Mouse (Mus musculus) forebrain, embryonic 10.5 days (tissue): ENCODE results near the gene Slc31a2. TPM values are rescaled to one million over a fixed set of nuclear protein-coding genes. Genes with fewer than 3 reads are reported as not detected.
A peak's percentile ranks its signal among the peaks of the same experiment; 100 is the strongest.

Experiments
- DNase-seq: peaks from one replicate; pipeline ENCODE4 v3.0.0-alpha.2; 2017; ENCODE audit warnings: low spot score; ENCODE audit errors: extremely low spot score
- H3K27ac ChIP-seq: fragments of 300-500 bp; sonication (generic); 2 replicates; pipeline ENCODE4 v1.5.1; 2016; ENCODE audit warnings: mild to moderate bottlenecking
- H3K27me3 ChIP-seq: fragments of 300-500 bp; sonication (generic); 2 replicates; pipeline ENCODE4 v1.6.1; 2016; ENCODE audit warnings: mild to moderate bottlenecking; ENCODE audit not compliant: poor library complexity, severe bottlenecking
- H3K36me3 ChIP-seq: fragments of 300-500 bp; sonication (generic); replicated peaks from 2 replicates; pipeline ENCODE4 v1.6.1; 2016; ENCODE audit warnings: mild to moderate bottlenecking, moderate library complexity
- H3K4me1 ChIP-seq: fragments of 300-500 bp; sonication (generic); 2 replicates; pipeline ENCODE4 v1.6.1; 2016
- H3K4me3 ChIP-seq: fragments of 300-500 bp; sonication (generic); 2 replicates; pipeline ENCODE4 v1.5.1; 2016; ENCODE audit warnings: mild to moderate bottlenecking, moderate library complexity
- H3K9me3 ChIP-seq: fragments of 300-500 bp; sonication (generic); 2 replicates; pipeline ENCODE4 v1.6.1; 2016; ENCODE audit warnings: mild to moderate bottlenecking, moderate library complexity
- WGBS: fragments of 180-500 bp; shearing (Covaris S2); methylation state at CpG from one replicate; pipeline ENCODE4 v1.1.7; 2016; 5-methylcytosine and 5-hydroxymethylcytosine counted together
- polyA plus RNA-seq: library from polyadenylated mRNA; unstranded; fragments of >200 nt; fragmentation: Nextera tagmentation; extraction: Ambion mirVana; gene quantifications from 2 replicates; pipeline ENCODE4 v1.2.1, GENCODE M21; 2016

Gene Slc31a2
- 8.6 and 10.1 TPM in 2 replicates for polyA plus RNA-seq

- no peaks in the 10 kb centered on the region for H3K36me3 ChIP-seq
Measured at GRCm38 (mm10) chr4:62262276-62262675, at the start of gene Slc31a2. Gene Slc31a2, plus strand, starts transcription at chr4:62262562.

GRCm38 (mm10) chr4:62213490-62213889, 48.9 kb upstream of the Slc31a2 start:
- no peak overlapping the region for H3K27ac ChIP-seq
- H3K4me3 ChIP-seq = no peak overlapping the region
- peaks cover 13% of the 10 kb centered on the region for H3K4me1 ChIP-seq
- no peaks in the 10 kb centered on the region; the same call in 1 of the 2 replicates for H3K9me3 ChIP-seq
- no peak for DNase-seq
- H3K27me3 ChIP-seq = no peaks in the 10 kb centered on the region
- WGBS = 86% methylated on average over 2 of the region's 2 CpGs
- H3K36me3 ChIP-seq = no peaks in the 10 kb centered on the region

More at GRCm38 (mm10) chr4:62262276-62262675, at the start of gene Slc31a2:
- no peak within 1 kb of the TSS for H3K27ac ChIP-seq
- 0 out of 2 replicates have a peak, but pooled peaks cover 3% of the 10 kb centered on the region for H3K4me1 ChIP-seq
- H3K4me3 ChIP-seq = no peak within 1 kb of the TSS
- H3K27me3 ChIP-seq = no peaks in the 10 kb centered on the region
- DNase-seq = no peak
- WGBS = 57% methylated on average over 2 of the region's 2 CpGs
- no peaks in the 10 kb centered on the region for H3K9me3 ChIP-seq

GRCm38 (mm10) chr4:62228391-62228790, 34.0 kb upstream of the Slc31a2 start:
- H3K9me3 ChIP-seq = no peaks in the 10 kb centered on the region
- no peaks in the 10 kb centered on the region for H3K27me3 ChIP-seq
- no peaks in the 10 kb centered on the region for H3K36me3 ChIP-seq
- DNase-seq = peak; percentile 33
- WGBS = 49% methylated on average over 10 of the region's 10 CpGs
- no peak overlapping the region for H3K4me3 ChIP-seq
- H3K4me1 ChIP-seq = no peaks in the 10 kb centered on the region
- H3K27ac ChIP-seq = no peak overlapping the region

- Histone ChIP-seq H3K9me3 (no peaks in the 10 kb centered on the region), H3K36me3 (no peaks in the 10 kb centered on the region), H3K4me3 (no peak overlapping the region), H3K27ac (no peak overlapping the region), H3K27me3 (no peaks in the 10 kb centered on the region), H3K4me1 (no peaks in the 10 kb centered on the region)
- WGBS = 91% methylated on average over 7 of the region's 7 CpGs
- DNase-seq = no peak
Measured at GRCm38 (mm10) chr4:62229448-62229847, 32.9 kb upstream of the Slc31a2 start.

- no peak for DNase-seq
- 84% methylated on average over 1 of the region's 1 CpGs for WGBS
- no peak overlapping the region for H3K27ac ChIP-seq
- H3K27me3 ChIP-seq = no peaks in the 10 kb centered on the region
- no peaks in the 10 kb centered on the region for H3K36me3 ChIP-seq
- no peaks in the 10 kb centered on the region for H3K4me1 ChIP-seq
- H3K9me3 ChIP-seq = no peaks in the 10 kb centered on the region
- no peak overlapping the region for H3K4me3 ChIP-seq
Measured at GRCm38 (mm10) chr4:62230153-62230552, 32.2 kb upstream of the Slc31a2 start.

GRCm38 (mm10) chr4:62230769-62231168, 31.6 kb upstream of the Slc31a2 start, which contains the start of gene Zfp37:
Gene Zfp37, minus strand, starts transcription at chr4:62231047.
- Histone ChIP-seq H3K36me3 (no peaks in the 10 kb centered on the region), H3K4me1 (no peaks in the 10 kb centered on the region), H3K27me3 (no peaks in the 10 kb centered on the region), H3K4me3 (no peak within 1 kb of the TSS), H3K27ac (no peak within 1 kb of the TSS), H3K9me3 (no peaks in the 10 kb centered on the region)
- no peak for DNase-seq
- 76% methylated on average over 13 of the region's 13 CpGs for WGBS

GRCm38 (mm10) chr4:62240586-62240985, 21.8 kb upstream of the Slc31a2 start:
- Histone ChIP-seq H3K9me3 (no peaks in the 10 kb centered on the region), H3K27me3 (no peaks in the 10 kb centered on the region), H3K27ac (no peak overlapping the region), H3K4me1 (no peaks in the 10 kb centered on the region), H3K36me3 (no peaks in the 10 kb centered on the region), H3K4me3 (no peak overlapping the region)
- DNase-seq = no peak
- WGBS = 56% methylated on average over 6 of the region's 6 CpGs

- peak; percentile 8 for DNase-seq
- Histone ChIP-seq H3K27me3 (no peaks in the 10 kb centered on the region), H3K4me1 (peaks cover 7% of the 10 kb centered on the region; the same call in 1 of the 2 replicates), H3K27ac (no peak overlapping the region), H3K9me3 (no peaks in the 10 kb centered on the region), H3K36me3 (no peaks in the 10 kb centered on the region), H3K4me3 (no peak overlapping the region)
- 46% methylated on average over 4 of the region's 4 CpGs for WGBS
Measured at GRCm38 (mm10) chr4:62248328-62248727, 14.0 kb upstream of the Slc31a2 start.

- Histone ChIP-seq H3K4me3 (no peak overlapping the region), H3K27ac (no peak overlapping the region), H3K27me3 (no peaks in the 10 kb centered on the region), H3K4me1 (peaks cover 7% of the 10 kb centered on the region; the same call in 1 of the 2 replicates), H3K36me3 (no peaks in the 10 kb centered on the region), H3K9me3 (no peaks in the 10 kb centered on the region)
- peak; percentile 32 for DNase-seq
- WGBS = 40% methylated on average over 3 of the region's 3 CpGs
Measured at GRCm38 (mm10) chr4:62250896-62251544, 11.3 kb upstream of the Slc31a2 start.

- no peak overlapping the region for H3K4me3 ChIP-seq
- no peak for DNase-seq
- WGBS = 94% methylated on average over 4 of the region's 4 CpGs
- H3K4me1 ChIP-seq = peaks cover 7% of the 10 kb centered on the region; the same call in 1 of the 2 replicates
- no peaks in the 10 kb centered on the region for H3K9me3 ChIP-seq
- H3K36me3 ChIP-seq = no peaks in the 10 kb centered on the region
- H3K27me3 ChIP-seq = no peaks in the 10 kb centered on the region
- H3K27ac ChIP-seq = no peak overlapping the region
Measured at GRCm38 (mm10) chr4:62251776-62252175, 10.6 kb upstream of the Slc31a2 start.

- Histone ChIP-seq H3K27ac (no peak overlapping the region), H3K4me3 (no peak overlapping the region), H3K36me3 (no peaks in the 10 kb centered on the region), H3K27me3 (no peaks in the 10 kb centered on the region), H3K9me3 (no peaks in the 10 kb centered on the region), H3K4me1 (peaks cover 7% of the 10 kb centered on the region; the same call in 1 of the 2 replicates)
- WGBS = 72% methylated on average over 8 of the region's 8 CpGs
- DNase-seq = no peak
Measured at GRCm38 (mm10) chr4:62254551-62254950, 7.8 kb upstream of the Slc31a2 start.

GRCm38 (mm10) chr4:62256931-62257330, 5.4 kb upstream of the Slc31a2 start:
- H3K4me3 ChIP-seq = no peak overlapping the region
- H3K36me3 ChIP-seq = no peaks in the 10 kb centered on the region
- H3K27ac ChIP-seq = no peak overlapping the region
- no peaks in the 10 kb centered on the region for H3K4me1 ChIP-seq
- no peaks in the 10 kb centered on the region for H3K9me3 ChIP-seq
- no peaks in the 10 kb centered on the region for H3K27me3 ChIP-seq
- 38% methylated on average over 8 of the region's 8 CpGs for WGBS
- DNase-seq = peak; percentile 46

GRCm38 (mm10) chr4:62263133-62263844, 927 bp downstream of the Slc31a2 start:
- 48% methylated on average over 7 of the region's 7 CpGs for WGBS
- H3K27ac ChIP-seq = no peak overlapping the region
- no peaks in the 10 kb centered on the region for H3K27me3 ChIP-seq
- no peaks in the 10 kb centered on the region for H3K36me3 ChIP-seq
- H3K9me3 ChIP-seq = no peaks in the 10 kb centered on the region
- no peak for DNase-seq
- H3K4me1 ChIP-seq = 0 out of 2 replicates have a peak, but pooled peaks cover 3% of the 10 kb centered on the region
- H3K4me3 ChIP-seq = no peak overlapping the region
